ENCODE assay signal across 7 mouse cellular contexts in genomic region chr2:71542816-71543301, GRCm38 (mm10). TPM values are rescaled to one million over a fixed set of nuclear protein-coding genes. Genes with fewer than 3 reads are reported as not detected.
A peak's percentile ranks its signal among the peaks of the same experiment; 100 is the strongest.
DNase-seq lines count a peak whose midpoint lies in the region; ATAC-seq and TF ChIP-seq lines count a peak whose summit lies in the region.

No protein-coding gene starts in this region.

- peaks cover 95% of the 10 kb centered on the region for H3K27me3 ChIP-seq in E14TG2a.4 (ENCODE audit: insufficient read depth, low read length)
- peaks cover 84% of the 10 kb centered on the region for H3K27me3 ChIP-seq in embryonic facial prominence, embryonic 15.5 days
- peaks cover 80% of the 10 kb centered on the region for H3K27me3 ChIP-seq in intestine, embryonic 16.5 days (replicated peaks; ENCODE audit: control insufficient read depth, insufficient read depth, low read length)
- peaks cover 75% of the 10 kb centered on the region for H3K27me3 ChIP-seq in midbrain, embryonic 15.5 days (replicated peaks)

- ATAC-seq in embryonic facial prominence, embryonic 15.5 days (ENCODE audit: insufficient number of reproducible peaks, low FRiP score, low TSS enrichment, low read depth) = peak; percentile 45
- peak; percentile 62 for ATAC-seq in intestine, embryonic 16.5 days
- ATAC-seq in midbrain, embryonic 15.5 days (replicated peaks) = no peak

- H3K9me3 ChIP-seq in E14TG2a.4 (ENCODE audit: low read length) = peaks cover 5% of the 10 kb centered on the region
- H3K9me3 ChIP-seq in embryonic facial prominence, embryonic 15.5 days (replicated peaks) = no peaks in the 10 kb centered on the region
- H3K9me3 ChIP-seq in intestine, embryonic 16.5 days (ENCODE audit: control insufficient read depth, low read length) = no peaks in the 10 kb centered on the region
- no peaks in the 10 kb centered on the region for H3K9me3 ChIP-seq in midbrain, embryonic 15.5 days

- peak overlapping the region; percentile 45 for H3K4me2 ChIP-seq in embryonic facial prominence, embryonic 15.5 days (replicated peaks)
- H3K4me2 ChIP-seq in intestine, embryonic 16.5 days (ENCODE audit: low read depth, low read length) = peak overlapping the region; percentile 35
- H3K4me2 ChIP-seq in midbrain, embryonic 15.5 days = peak overlapping the region; percentile 32

- H3K9ac ChIP-seq in embryonic facial prominence, embryonic 15.5 days = no peak overlapping the region
- H3K9ac ChIP-seq in intestine, embryonic 16.5 days (ENCODE audit: low read depth, low read length) = 0 out of 2 replicates have a peak overlapping the region, but pooled peaks have one; percentile 19
- H3K9ac ChIP-seq in midbrain, embryonic 15.5 days = no peak overlapping the region

- no peak for TF ChIP-seq CTCF in E14TG2a.4 (conservative IDR thresholded peaks at IDR 0.05; ENCODE audit: low read length)

- H3K36me3 ChIP-seq in E14TG2a.4 (ENCODE audit: insufficient read depth, low read length) = no peaks in the 10 kb centered on the region
- no peaks in the 10 kb centered on the region for H3K36me3 ChIP-seq in embryonic facial prominence, embryonic 15.5 days
- H3K36me3 ChIP-seq in intestine, embryonic 16.5 days (ENCODE audit: control insufficient read depth, insufficient read depth, low read length) = no peaks in the 10 kb centered on the region
- no peaks in the 10 kb centered on the region for H3K36me3 ChIP-seq in midbrain, embryonic 15.5 days (replicated peaks)

- H3K4me1 ChIP-seq in E14TG2a.4 (replicated peaks; ENCODE audit: low read depth, low read length) = peaks cover 69% of the 10 kb centered on the region
- peaks cover 61% of the 10 kb centered on the region for H3K4me1 ChIP-seq in embryonic facial prominence, embryonic 15.5 days
- peaks cover 24% of the 10 kb centered on the region for H3K4me1 ChIP-seq in intestine, embryonic 16.5 days (ENCODE audit: control insufficient read depth, insufficient read depth, low read length)
- H3K4me1 ChIP-seq in midbrain, embryonic 15.5 days = peaks cover 37% of the 10 kb centered on the region

- under 1% methylated on average over 29 of the region's 30 CpGs for WGBS in embryonic facial prominence, embryonic 15.5 days
- WGBS in intestine, embryonic 16.5 days = under 1% methylated on average over 29 of the region's 30 CpGs
- WGBS in midbrain, embryonic 15.5 days = under 1% methylated on average over 30 of the region's 30 CpGs

- peak; percentile 96 for DNase-seq in 3T3-L1 (ENCODE audit: low read depth, low spot score)
- no peak for DNase-seq in right cerebral cortex, postnatal 14 days
- DNase-seq in cerebellum, adult 18-20 months = no peak

- H3K4me3 ChIP-seq in E14TG2a.4 (replicated peaks; ENCODE audit: low read length) = peak overlapping the region; percentile 46; the same call in 1 of the 2 replicates
- H3K4me3 ChIP-seq in embryonic facial prominence, embryonic 15.5 days (replicated peaks) = peak overlapping the region; percentile 32
- peak overlapping the region; percentile 10 for H3K4me3 ChIP-seq in intestine, embryonic 16.5 days (ENCODE audit: low read length)
- H3K4me3 ChIP-seq in midbrain, embryonic 15.5 days = peak overlapping the region; percentile 22

- no peak overlapping the region for H3K27ac ChIP-seq in embryonic facial prominence, embryonic 15.5 days (replicated peaks)
- no peak overlapping the region for H3K27ac ChIP-seq in intestine, embryonic 16.5 days (ENCODE audit: low read length)
- H3K27ac ChIP-seq in midbrain, embryonic 15.5 days = peak overlapping the region; percentile 53; the same call in 1 of the 2 replicates

RNA-seq across cellular contexts. Expression of gene Dlx2, which starts 3.7 kb away (rescaled TPM):
- polyA plus RNA-seq in embryonic facial prominence, embryonic 15.5 days (2015; fragmentation: Nextera tagmentation; extraction: Ambion mirVana) = 6.2 and 8.5 TPM in 2 replicates
- polyA plus RNA-seq in intestine, embryonic 16.5 days (2015; fragmentation: Nextera tagmentation; extraction: Ambion mirVana) = 1.5 and 1.8 TPM in 2 replicates
- 8.0 and 10.7 TPM in 2 replicates for polyA plus RNA-seq in midbrain, embryonic 15.5 days (2015; fragmentation: Nextera tagmentation; extraction: Ambion mirVana)

RNA-seq across cellular contexts. Expression of gene Dlx1, which starts 14.9 kb away (rescaled TPM):
- polyA plus RNA-seq in embryonic facial prominence, embryonic 15.5 days (2015; fragmentation: Nextera tagmentation; extraction: Ambion mirVana) = 9.7 and 12.5 TPM in 2 replicates
- 4.2 and 5.1 TPM in 2 replicates for polyA plus RNA-seq in intestine, embryonic 16.5 days (2015; fragmentation: Nextera tagmentation; extraction: Ambion mirVana)
- 44.3 and 55.9 TPM in 2 replicates for polyA plus RNA-seq in midbrain, embryonic 15.5 days (2015; fragmentation: Nextera tagmentation; extraction: Ambion mirVana)
